Mouse (Mus musculus) lung, adult 2 months (tissue): ENCODE data around the gene Fndc9. TPM values are rescaled to one million over a fixed set of nuclear protein-coding genes. Genes with fewer than 3 reads are reported as not detected.
A peak's percentile ranks its signal among the peaks of the same experiment; 100 is the strongest.

Experiments used
- DNase-seq: peaks from one replicate; pipeline ENCODE4 v3.0.0; 2022
- H3K4me1 ChIP-seq: fragments of 200-500 bp; 2 replicates; pipeline ENCODE4 v1.6.1; 2011; ENCODE audit warnings: low read length; ENCODE audit not compliant: control insufficient read depth, insufficient read depth
- H3K4me3 ChIP-seq: fragments of 200-500 bp; replicated peaks from 2 replicates; pipeline ENCODE3; 2011; ENCODE audit warnings: low read depth, mild to moderate bottlenecking, control low read depth, low read length; ENCODE audit errors: extremely low read depth
- CTCF ChIP-seq: fragments of 200-500 bp; IDR thresholded peaks from 2 replicates; pipeline ENCODE4 v1.5.1; 2011; ENCODE audit warnings: mild to moderate bottlenecking, low read length, control low read depth; ENCODE audit not compliant: insufficient read depth
- POLR2A ChIP-seq: fragments of 200-500 bp; IDR thresholded peaks from 2 replicates; pipeline ENCODE4 v1.6.1; 2011; ENCODE audit warnings: low read depth, mild to moderate bottlenecking, control low read depth, low read length, borderline replicate concordance; ENCODE audit errors: extremely low read depth
- WGBS: fragments of 180-500 bp; shearing (Covaris S2); methylation state at CpG from one replicate; pipeline ENCODE4 v1.1.7; 2018; 5-methylcytosine and 5-hydroxymethylcytosine counted together
- polyA plus RNA-seq: library from polyadenylated mRNA; depleted of rRNA; stranded (reverse); fragments of >200 nt; gene quantifications from 2 replicates; pipeline ENCODE4 v1.2.3, GENCODE M21; 2012

The Fndc9 gene
- polyA plus RNA-seq, 1 experiment = 2.6 TPM

DNA sequence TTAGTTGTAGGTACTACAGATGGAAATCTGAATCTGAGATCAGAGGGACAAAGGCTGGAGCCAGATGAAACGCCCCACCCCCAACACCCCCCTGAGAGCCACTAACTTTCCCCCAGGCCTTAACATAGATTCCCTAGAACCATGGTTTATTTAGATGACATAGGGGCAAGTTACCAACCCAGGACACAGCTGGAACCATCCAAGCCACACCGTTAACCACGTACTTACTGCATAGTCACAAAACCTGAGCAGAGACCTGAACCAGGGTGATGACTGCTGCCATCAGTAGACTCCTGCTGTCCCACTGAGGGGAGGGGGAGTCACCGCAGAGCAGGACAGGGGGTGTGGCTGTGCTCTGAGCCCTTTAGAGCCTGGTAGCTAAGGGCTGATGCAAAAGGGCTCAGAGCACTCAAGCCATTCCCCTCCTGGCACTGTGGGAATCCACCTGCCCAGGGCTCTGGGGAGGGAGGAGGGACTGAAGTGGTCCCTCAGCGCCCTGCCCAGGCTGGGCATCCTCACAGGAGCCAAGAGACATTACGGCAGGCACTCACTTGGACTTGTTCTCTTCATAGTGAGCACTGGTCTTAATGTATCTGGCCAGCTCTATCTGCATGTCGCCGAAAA lies 36.8 kb downstream of the Fndc9 start:
- no peaks in the 10 kb centered on the region for H3K4me1 ChIP-seq
- DNase-seq = no peak
- no peak overlapping the region for H3K4me3 ChIP-seq
- WGBS = 77% methylated on average over 8 of the region's 8 CpGs
- TF ChIP-seq CTCF (no peak), POLR2A (no peak)

DNA sequence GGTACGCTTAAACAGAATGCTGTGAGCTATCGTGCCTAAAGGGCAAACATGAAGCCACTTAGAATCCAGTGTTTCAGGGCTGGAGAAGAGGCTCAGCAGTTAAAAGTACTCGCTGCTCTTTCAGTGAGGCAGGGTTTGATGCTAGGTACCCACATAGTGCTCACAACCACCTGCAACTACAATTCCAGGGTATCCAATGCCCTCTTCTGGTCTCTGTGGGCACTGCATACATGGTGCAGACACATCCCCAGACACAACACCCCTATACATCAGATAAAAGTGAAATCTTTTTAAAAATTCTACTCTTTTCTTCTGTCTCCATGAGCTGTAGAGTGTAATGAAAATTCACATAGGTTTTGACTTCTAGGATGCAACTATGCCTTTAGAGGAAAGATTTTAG lies 38.6 kb downstream of the Fndc9 start:
- TF ChIP-seq CTCF (no peak), POLR2A (no peak)
- Histone ChIP-seq H3K4me3 (no peak overlapping the region), H3K4me1 (no peaks in the 10 kb centered on the region)
- WGBS = 90% methylated on average over 3 of the region's 3 CpGs
- no peak for DNase-seq

DNA sequence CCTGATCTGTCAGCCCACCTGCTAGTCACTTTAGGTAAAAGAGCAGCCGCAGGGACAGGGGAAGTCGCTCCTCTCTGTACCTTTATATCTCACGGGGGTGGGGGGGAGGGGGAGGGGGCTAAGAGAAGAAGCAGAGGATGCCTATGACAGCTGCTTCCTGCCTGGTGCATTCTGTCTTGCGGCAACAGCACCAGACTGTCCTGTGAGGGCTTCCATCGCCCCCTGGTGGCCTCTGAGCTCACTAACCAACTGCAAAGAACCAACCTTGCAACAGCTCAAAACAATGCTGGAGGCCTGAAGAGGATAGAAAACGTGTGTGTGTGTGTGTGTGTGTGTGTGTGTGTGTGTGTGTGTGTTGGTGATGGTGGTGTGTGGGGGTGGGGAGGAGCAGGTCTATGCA lies 40.0 kb downstream of the Fndc9 start:
- Histone ChIP-seq H3K4me3 (no peak overlapping the region), H3K4me1 (no peaks in the 10 kb centered on the region)
- whole genome bisulfite sequencing = 5% methylated on average over 6 of the region's 6 CpGs
- TF ChIP-seq CTCF (peak; percentile 90), POLR2A (no peak)
- peak; percentile 56 for DNase-seq

DNA sequence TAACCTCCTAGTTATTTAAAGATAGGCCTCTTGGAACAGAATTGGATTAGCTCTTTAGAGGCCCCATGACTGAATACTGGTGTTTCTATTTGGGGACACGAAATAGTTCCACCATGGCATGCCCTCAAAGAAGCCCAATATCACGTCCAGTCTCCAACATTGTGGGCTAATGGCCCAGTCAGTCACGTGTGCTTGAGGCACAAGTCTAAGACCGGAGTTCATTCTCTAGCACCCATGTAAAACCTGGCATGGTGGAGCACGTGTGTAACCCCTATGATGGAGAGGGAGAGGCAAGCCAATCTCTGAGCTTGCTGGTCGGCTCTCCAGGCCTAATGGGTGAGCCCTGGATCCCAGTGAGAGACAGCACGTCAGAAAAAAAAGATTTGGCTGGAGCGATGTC lies 40.8 kb downstream of the Fndc9 start:
- no peak for DNase-seq
- TF ChIP-seq POLR2A (no peak), CTCF (no peak)
- Histone ChIP-seq H3K4me1 (no peaks in the 10 kb centered on the region), H3K4me3 (no peak overlapping the region)
- WGBS = 88% methylated on average over 8 of the region's 8 CpGs

DNA sequence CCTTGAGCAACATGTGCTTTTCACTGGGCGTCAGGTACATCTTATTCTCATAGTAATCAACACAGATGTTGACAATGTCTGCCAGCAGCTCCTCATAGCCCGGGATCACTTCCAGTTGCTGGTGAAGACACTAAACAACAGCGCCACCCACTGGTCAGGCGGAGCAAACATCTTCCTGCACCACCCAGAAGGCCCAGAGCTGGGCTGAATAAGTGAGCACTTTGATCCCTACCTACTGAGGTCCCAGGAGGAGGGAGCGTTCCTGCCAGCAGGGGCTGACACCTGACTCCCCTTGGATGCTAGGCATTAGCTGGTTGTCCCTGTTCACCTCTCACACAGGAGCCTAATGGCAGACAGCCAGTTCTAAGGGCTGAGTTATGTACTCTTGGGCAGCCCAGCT lies 41.4 kb downstream of the Fndc9 start:
- Histone ChIP-seq H3K4me3 (no peak overlapping the region), H3K4me1 (no peaks in the 10 kb centered on the region)
- 50% methylated on average over 5 of the region's 5 CpGs for WGBS
- TF ChIP-seq POLR2A = no peak
- TF ChIP-seq CTCF = peak; percentile 55
- DNase-seq = no peak

DNA sequence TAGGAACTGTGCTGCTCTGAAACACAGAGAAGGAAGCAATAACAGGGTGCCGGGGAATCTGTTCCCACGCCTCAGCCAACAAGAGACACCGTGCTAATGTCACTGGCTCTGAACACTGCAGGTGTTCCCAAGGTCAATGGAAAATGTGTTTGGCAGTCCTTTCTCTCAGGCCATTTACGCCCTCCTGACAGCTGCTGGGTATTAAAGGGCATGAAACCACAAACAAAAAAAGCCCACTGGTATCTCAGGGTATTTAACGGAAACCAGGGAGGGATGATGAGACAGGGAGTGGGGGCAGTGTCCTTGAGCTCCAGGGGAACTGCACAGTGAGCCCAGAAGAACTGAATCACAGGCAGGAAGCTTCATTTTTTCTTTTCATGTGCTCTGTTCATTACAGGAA lies 42.8 kb downstream of the Fndc9 start:
- no peak for TF ChIP-seq POLR2A
- Histone ChIP-seq H3K4me1 (no peaks in the 10 kb centered on the region), H3K4me3 (no peak overlapping the region)
- 79% methylated on average over 5 of the region's 5 CpGs for WGBS
- DNase-seq = no peak

DNA sequence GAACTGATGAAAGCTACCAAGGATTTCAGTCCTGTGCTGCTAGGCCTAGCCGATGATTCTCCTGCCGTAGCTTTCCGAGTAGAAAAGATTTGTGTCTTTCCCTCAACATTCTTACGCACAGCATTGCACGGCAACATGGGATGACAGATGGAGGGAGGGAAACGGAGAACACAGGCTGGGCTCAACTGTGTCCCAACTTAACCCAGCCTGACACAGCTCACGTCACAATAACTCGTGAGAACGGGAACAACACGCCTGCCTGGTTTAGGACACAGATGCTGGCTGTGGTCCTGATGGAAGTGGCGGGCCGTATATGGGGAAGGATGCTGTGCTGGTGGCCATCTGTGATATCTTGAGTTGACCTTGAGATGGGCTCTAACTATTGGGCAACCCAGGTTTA lies 43.4 kb downstream of the Fndc9 start:
- TF ChIP-seq CTCF (no peak), POLR2A (no peak)
- no peak for DNase-seq
- 93% methylated on average over 12 of the region's 12 CpGs for WGBS
- no peak overlapping the region for H3K4me3 ChIP-seq
- no peaks in the 10 kb centered on the region for H3K4me1 ChIP-seq

DNA sequence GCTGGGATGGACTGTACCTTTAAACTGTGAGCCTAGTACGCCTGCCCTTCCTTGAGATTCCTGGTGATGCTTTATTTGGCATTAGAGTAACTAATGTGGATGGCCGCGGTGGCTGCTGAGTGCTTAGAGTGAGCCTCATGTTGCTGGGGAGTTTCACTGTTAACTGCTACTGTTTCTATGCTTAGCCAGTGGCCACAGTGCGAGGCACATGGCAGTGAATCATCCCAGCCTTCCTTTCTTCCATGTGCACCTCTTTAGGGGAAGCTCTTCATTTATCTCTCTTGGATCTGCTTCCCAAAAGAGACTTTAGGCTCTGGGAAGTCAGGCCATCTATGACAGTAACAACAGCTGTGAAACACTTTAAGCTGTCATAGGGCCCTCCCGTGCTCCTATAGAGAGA lies 47.3 kb downstream of the Fndc9 start:
- Histone ChIP-seq H3K4me1 (no peaks in the 10 kb centered on the region), H3K4me3 (no peak overlapping the region)
- DNase-seq = no peak
- 90% methylated on average over 5 of the region's 5 CpGs for WGBS
- TF ChIP-seq POLR2A (no peak), CTCF (no peak)

DNA sequence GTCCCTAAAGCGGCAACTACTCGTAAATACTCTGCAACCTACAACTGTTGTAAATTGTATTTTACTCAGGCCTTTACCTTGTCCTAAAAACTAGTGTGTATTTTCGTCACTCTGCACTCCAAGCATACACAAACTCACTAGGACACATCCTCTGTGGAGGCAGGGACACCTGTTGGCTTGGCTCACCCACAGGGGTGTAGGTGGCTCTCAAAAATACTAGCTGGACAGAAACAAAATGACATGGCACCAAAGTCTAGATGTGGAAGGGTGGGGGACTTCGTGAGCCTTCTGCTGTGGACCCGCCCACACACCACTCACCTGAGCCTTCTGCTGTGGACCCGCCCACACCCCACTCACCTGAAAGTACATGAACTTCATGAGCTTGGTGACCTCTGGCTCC lies 48.5 kb downstream of the Fndc9 start:
- 85% methylated on average over 6 of the region's 6 CpGs for WGBS
- Histone ChIP-seq H3K4me3 (no peak overlapping the region), H3K4me1 (no peaks in the 10 kb centered on the region)
- TF ChIP-seq POLR2A = no peak
- TF ChIP-seq CTCF = no peak
- DNase-seq = no peak

DNA sequence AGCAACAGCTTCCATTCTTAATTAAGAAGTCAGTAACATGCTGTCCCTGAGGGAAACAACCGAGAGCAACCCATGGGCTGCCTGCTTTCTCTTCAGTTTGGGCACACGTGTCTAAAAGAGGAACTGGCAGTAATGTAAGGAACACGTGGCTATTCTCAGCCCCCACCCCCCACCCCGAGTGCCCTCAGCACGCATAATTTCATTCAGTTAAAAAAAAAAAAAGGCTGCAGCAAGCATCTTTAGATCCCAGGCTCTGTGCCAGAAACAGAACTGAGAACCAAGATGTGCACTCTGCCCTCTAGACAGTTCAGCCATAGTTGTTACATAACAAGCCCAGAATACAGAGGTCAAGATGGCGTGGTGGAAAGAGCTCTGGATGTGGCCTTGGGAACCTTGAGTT lies 51.5 kb downstream of the Fndc9 start:
- DNase-seq = no peak
- H3K4me3 ChIP-seq = no peak overlapping the region
- no peaks in the 10 kb centered on the region for H3K4me1 ChIP-seq
- TF ChIP-seq POLR2A (no peak), CTCF (no peak)
- WGBS = 46% methylated on average over 6 of the region's 6 CpGs
